Mouse (Mus musculus) hindbrain, embryonic 13.5 days (tissue): ENCODE measurements around the gene Kcnj11. TPM values are rescaled to one million over a fixed set of nuclear protein-coding genes. Genes with fewer than 3 reads are reported as not detected.

ENCODE experiments used
- ATAC-seq: fragments of 200-750 bp; cut with Nextera tagmentation; 2 replicates; pipeline ENCODE4 v1.8.0; 2017; ENCODE audit warnings: moderate TSS enrichment; ENCODE audit not compliant: low FRiP score
- H3K27ac ChIP-seq: fragments of 300-500 bp; sonication (generic); 2 replicates; pipeline ENCODE4 v1.5.1; 2015; ENCODE audit warnings: inconsistent platforms, mild to moderate bottlenecking, moderate library complexity
- H3K27me3 ChIP-seq: fragments of 300-500 bp; sonication (generic); 2 replicates; pipeline ENCODE4 v1.6.1; 2015; ENCODE audit warnings: mild to moderate bottlenecking, inconsistent platforms
- H3K36me3 ChIP-seq: fragments of 300-500 bp; sonication (generic); 2 replicates; pipeline ENCODE4 v1.6.1; 2015; ENCODE audit warnings: mild to moderate bottlenecking, inconsistent platforms
- H3K4me1 ChIP-seq: fragments of 300-500 bp; sonication (generic); replicated peaks from 2 replicates; pipeline ENCODE4 v1.6.1; 2015; ENCODE audit warnings: inconsistent platforms
- H3K4me2 ChIP-seq: fragments of 300-500 bp; sonication (generic); 2 replicates; pipeline ENCODE4 v1.6.1; 2015; ENCODE audit warnings: inconsistent platforms, mild to moderate bottlenecking, moderate library complexity
- H3K4me3 ChIP-seq: fragments of 300-500 bp; sonication (generic); 2 replicates; pipeline ENCODE4 v1.5.1; 2015; ENCODE audit warnings: mild to moderate bottlenecking, inconsistent platforms
- H3K9ac ChIP-seq: fragments of 300-500 bp; sonication (generic); 2 replicates; pipeline ENCODE4 v1.6.1; 2015; ENCODE audit warnings: mild to moderate bottlenecking, inconsistent platforms
- H3K9me3 ChIP-seq: fragments of 300-500 bp; sonication (generic); 2 replicates; pipeline ENCODE4 v1.6.1; 2016; ENCODE audit warnings: inconsistent platforms
- WGBS: fragments of 180-500 bp; shearing (Covaris S2); methylation state at CpG from one replicate; pipeline ENCODE4 v1.1.7; 2015; 5-methylcytosine and 5-hydroxymethylcytosine counted together
- polyA plus RNA-seq: library from polyadenylated mRNA; unstranded; fragments of >200 nt; fragmentation: Nextera tagmentation; extraction: Ambion mirVana; gene quantifications from 2 replicates; pipeline ENCODE4 v1.2.1, GENCODE M21; 2015

Gene Kcnj11
- 0.88 and 1.6 TPM in 2 replicates for polyA plus RNA-seq

DNA sequence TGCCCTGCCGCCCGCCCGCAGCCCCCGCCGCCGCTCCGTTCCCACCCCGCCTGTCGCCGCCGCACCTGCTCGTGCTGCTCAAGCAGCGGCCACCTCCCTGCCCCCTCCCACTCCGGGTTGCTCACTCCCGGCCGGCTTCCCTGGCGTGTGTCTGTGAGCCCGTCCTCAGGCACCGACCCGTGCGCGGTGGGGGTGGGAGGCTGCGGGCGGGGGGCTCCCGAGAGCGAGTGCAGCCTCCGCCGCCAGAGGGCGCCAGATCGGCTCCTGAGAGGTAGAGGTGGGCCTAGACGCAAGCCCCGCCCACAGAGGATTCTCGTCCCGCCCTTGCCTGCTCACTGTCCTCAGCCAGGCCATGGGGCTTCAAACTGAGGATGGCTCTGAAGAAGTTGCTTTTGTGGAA, at the start of gene Kcnj11:
Gene Kcnj11 (minus strand): TSS at position 202 of the 400 bp plus-strand sequence.
- Histone ChIP-seq H3K9me3 (no peaks in the 10 kb centered on the region), H3K27me3 (peaks cover 12% of the 10 kb centered on the region), H3K4me1 (peaks cover 49% of the 10 kb centered on the region), H3K4me3 (peak within 1 kb of the TSS; percentile 59), H3K27ac (no peak within 1 kb of the TSS), H3K9ac (peak within 1 kb of the TSS; percentile 84), H3K36me3 (no peaks in the 10 kb centered on the region), H3K4me2 (peak within 1 kb of the TSS; percentile 72)
- peak; percentile 77 for ATAC-seq
- WGBS = under 1% methylated on average over 34 of the region's 34 CpGs

DNA sequence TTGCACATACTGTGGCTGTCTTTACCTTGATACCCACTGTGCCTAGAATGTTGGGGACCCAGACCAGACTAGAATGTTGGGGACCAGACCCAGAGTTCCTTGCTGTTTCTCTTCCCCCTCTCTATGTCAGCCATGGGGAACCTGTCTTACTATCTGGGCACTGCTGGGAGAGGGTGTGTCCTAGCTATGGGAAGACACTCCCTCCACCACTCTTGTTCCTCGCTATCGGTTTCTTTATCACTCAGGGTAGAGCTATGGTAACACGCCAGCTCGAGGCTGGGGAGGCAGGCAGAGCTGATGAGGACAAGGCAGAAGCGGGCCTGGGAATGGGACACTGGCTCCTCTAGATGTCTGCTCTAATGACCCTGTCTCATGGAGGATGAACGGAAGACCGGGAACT, 46.9 kb upstream of the Kcnj11 start:
- 88% methylated on average over 7 of the region's 7 CpGs for WGBS
- no peak overlapping the region for H3K9ac ChIP-seq
- ATAC-seq = no peak
- no peaks in the 10 kb centered on the region for H3K27me3 ChIP-seq
- H3K9me3 ChIP-seq = no peaks in the 10 kb centered on the region
- H3K36me3 ChIP-seq = no peaks in the 10 kb centered on the region
- no peak overlapping the region for H3K4me2 ChIP-seq
- peaks cover 24% of the 10 kb centered on the region for H3K4me1 ChIP-seq
- no peak overlapping the region for H3K4me3 ChIP-seq
- H3K27ac ChIP-seq = no peak overlapping the region

GRCm38 (mm10) chr7:46146675-46147308, 46.2 kb upstream of the Kcnj11 start:
- H3K9ac ChIP-seq = no peak overlapping the region
- ATAC-seq = no peak
- H3K4me3 ChIP-seq = no peak overlapping the region
- H3K36me3 ChIP-seq = no peaks in the 10 kb centered on the region
- peaks cover 23% of the 10 kb centered on the region for H3K4me1 ChIP-seq
- 58% methylated on average over 7 of the region's 7 CpGs for WGBS
- H3K4me2 ChIP-seq = no peak overlapping the region
- peak overlapping the region; percentile 63 for H3K27ac ChIP-seq
- no peaks in the 10 kb centered on the region for H3K27me3 ChIP-seq
- no peaks in the 10 kb centered on the region for H3K9me3 ChIP-seq

DNA sequence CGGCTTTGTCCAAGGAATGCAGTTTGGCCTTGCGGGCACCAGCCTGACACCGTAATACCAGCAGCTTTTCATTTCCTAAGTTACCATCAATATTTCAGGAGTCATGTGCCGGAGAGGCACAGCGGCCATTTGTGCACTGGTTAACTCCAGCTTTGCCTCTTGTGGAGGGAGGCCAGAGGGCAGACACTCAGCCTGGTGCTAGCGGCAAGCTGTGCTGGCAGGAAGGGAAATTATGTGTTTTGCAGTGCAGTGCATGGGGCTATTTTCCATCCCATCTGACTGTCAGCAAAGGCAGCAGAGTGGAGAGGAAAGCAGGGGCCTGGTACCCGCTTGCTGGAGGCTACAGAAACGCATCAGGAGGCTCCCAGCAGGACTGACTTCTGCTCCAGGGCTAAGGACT, 43.5 kb upstream of the Kcnj11 start:
- no peak overlapping the region for H3K4me3 ChIP-seq
- H3K4me2 ChIP-seq = no peak overlapping the region
- H3K9ac ChIP-seq = no peak overlapping the region; the same call in 1 of the 2 replicates
- peak overlapping the region; percentile 72 for H3K27ac ChIP-seq
- 58% methylated on average over 8 of the region's 8 CpGs for WGBS
- H3K27me3 ChIP-seq = 0 out of 2 replicates have a peak, but pooled peaks cover 3% of the 10 kb centered on the region
- H3K4me1 ChIP-seq = peaks cover 27% of the 10 kb centered on the region
- no peaks in the 10 kb centered on the region for H3K9me3 ChIP-seq
- no peaks in the 10 kb centered on the region for H3K36me3 ChIP-seq
- ATAC-seq = no peak

DNA sequence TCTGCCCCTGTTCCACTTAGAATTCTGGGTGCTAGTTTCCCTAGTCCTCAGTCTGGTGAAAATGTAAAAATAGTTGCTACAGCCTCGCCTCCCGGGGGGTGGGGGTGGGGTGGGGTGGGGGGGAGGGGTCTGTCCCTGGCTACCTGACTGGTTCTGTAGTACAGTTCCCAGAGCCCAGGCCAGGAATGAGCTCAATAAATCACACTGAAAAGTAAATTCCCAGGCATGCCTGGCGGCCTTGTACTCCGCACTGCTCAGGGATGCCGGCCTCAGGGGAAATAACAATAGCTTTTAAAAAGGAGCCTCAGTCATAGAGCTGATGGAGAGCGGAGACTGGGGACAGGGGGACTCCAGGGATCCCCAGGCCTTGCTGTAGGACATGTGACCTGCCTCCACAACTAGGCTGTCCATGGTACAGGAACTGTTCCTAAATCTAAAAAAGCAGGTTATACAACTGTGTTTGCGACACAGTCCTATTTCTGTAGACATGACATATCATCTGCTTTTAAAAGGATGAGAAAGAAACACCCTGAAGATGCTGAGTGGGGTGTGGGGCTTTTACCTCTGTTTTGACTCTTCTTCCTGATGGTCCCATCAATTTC, 37.9 kb upstream of the Kcnj11 start:
- H3K4me3 ChIP-seq = no peak overlapping the region
- peaks cover 29% of the 10 kb centered on the region for H3K4me1 ChIP-seq
- H3K4me2 ChIP-seq = no peak overlapping the region
- 0 out of 2 replicates have a peak, but pooled peaks cover 3% of the 10 kb centered on the region for H3K27me3 ChIP-seq
- no peaks in the 10 kb centered on the region for H3K36me3 ChIP-seq
- H3K9me3 ChIP-seq = no peaks in the 10 kb centered on the region
- 32% methylated on average over 7 of the region's 7 CpGs for WGBS
- peak overlapping the region; percentile 55; the same call in 1 of the 2 replicates for H3K27ac ChIP-seq
- peak; percentile 71 for ATAC-seq
- H3K9ac ChIP-seq = no peak overlapping the region

- H3K4me2 ChIP-seq = no peak overlapping the region
- WGBS = 34% methylated on average over 7 of the region's 7 CpGs
- no peak for ATAC-seq
- no peak overlapping the region for H3K9ac ChIP-seq
- no peaks in the 10 kb centered on the region for H3K36me3 ChIP-seq
- H3K27ac ChIP-seq = 0 out of 2 replicates have a peak overlapping the region, but pooled peaks have one; percentile 26
- peaks cover 54% of the 10 kb centered on the region for H3K4me1 ChIP-seq
- H3K4me3 ChIP-seq = no peak overlapping the region
- H3K9me3 ChIP-seq = no peaks in the 10 kb centered on the region
- H3K27me3 ChIP-seq = 0 out of 2 replicates have a peak, but pooled peaks cover 9% of the 10 kb centered on the region
Observed at GRCm38 (mm10) chr7:46133858-46134257, 33.3 kb upstream of the Kcnj11 start.

DNA sequence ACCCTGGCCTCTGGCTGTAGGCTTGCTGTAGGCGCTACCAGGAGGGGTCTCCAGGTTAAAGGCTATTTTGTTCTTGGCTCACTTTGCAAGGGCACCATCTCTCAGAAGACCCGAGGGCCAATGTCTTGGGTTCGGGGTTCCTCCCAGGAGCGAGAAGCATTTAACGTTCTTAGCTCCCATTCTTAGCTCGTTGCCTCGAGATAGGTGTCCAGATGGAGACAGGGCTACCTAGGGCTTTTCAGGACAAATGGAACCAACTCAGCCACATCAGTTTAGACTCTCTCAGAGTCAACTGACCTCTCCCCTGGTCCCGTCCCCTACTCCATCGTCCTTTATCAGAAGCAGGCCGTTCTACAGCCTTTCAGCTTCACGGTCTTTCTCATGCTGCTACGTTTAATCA, 31.7 kb upstream of the Kcnj11 start:
- H3K4me1 ChIP-seq = peaks cover 57% of the 10 kb centered on the region
- no peak for ATAC-seq
- no peaks in the 10 kb centered on the region for H3K9me3 ChIP-seq
- H3K9ac ChIP-seq = no peak overlapping the region
- 89% methylated on average over 12 of the region's 12 CpGs for WGBS
- H3K27ac ChIP-seq = peak overlapping the region; percentile 30; the same call in 1 of the 2 replicates
- H3K27me3 ChIP-seq = 0 out of 2 replicates have a peak, but pooled peaks cover 9% of the 10 kb centered on the region
- H3K4me3 ChIP-seq = no peak overlapping the region
- no peaks in the 10 kb centered on the region for H3K36me3 ChIP-seq
- no peak overlapping the region for H3K4me2 ChIP-seq

DNA sequence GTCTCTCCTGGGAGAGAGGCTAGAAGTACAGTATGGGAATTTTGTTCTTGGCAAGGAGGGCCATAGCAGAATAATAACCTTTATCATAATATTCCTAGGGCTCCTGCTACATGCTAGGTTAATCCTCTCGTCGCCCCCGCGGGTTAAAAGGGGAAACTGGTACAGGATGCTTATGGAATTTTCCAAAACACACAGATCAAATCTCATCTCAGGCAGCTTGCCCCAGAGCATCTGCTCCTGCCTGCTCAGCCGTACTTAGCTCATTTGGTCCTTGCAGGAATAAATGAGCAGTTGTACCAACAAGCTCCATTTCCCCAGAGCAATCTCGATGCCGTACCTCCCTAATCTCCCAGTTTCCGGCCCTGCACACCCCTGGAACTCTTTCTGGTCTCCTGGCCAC, 31.2 kb upstream of the Kcnj11 start:
- 68% methylated on average over 8 of the region's 8 CpGs for WGBS
- H3K9me3 ChIP-seq = no peaks in the 10 kb centered on the region
- no peak for ATAC-seq
- peaks cover 62% of the 10 kb centered on the region for H3K4me1 ChIP-seq
- H3K36me3 ChIP-seq = no peaks in the 10 kb centered on the region
- H3K4me2 ChIP-seq = no peak overlapping the region
- H3K4me3 ChIP-seq = no peak overlapping the region
- H3K27ac ChIP-seq = peak overlapping the region; percentile 30; the same call in 1 of the 2 replicates
- no peak overlapping the region for H3K9ac ChIP-seq
- H3K27me3 ChIP-seq = 0 out of 2 replicates have a peak, but pooled peaks cover 9% of the 10 kb centered on the region

DNA sequence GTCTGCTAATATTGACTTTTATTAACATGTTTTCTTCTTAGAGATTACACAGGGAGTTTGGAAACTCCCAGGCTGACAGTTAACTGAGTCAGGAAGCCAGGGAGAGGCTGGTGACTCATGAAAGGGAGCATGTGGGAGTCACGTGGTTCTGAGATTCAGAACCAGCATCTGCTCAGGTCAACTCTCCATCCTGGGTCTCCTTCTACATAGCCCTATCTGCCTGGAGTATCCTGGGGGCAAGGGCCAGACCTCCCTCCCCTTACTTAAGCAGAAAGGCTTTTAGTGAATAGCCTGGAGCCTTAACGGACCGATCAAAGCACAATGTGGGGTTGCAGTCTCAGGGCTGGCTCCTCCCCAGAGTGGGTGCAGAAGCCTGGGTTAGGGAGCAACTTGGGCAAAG, 30.7 kb upstream of the Kcnj11 start:
- Histone ChIP-seq H3K27me3 (0 out of 2 replicates have a peak, but pooled peaks cover 9% of the 10 kb centered on the region), H3K4me3 (no peak overlapping the region), H3K36me3 (no peaks in the 10 kb centered on the region), H3K9me3 (no peaks in the 10 kb centered on the region), H3K27ac (no peak overlapping the region), H3K9ac (no peak overlapping the region), H3K4me1 (peaks cover 64% of the 10 kb centered on the region), H3K4me2 (no peak overlapping the region)
- 16% methylated on average over 3 of the region's 3 CpGs for WGBS
- ATAC-seq = no peak

GRCm38 (mm10) chr7:46130723-46131122, 30.2 kb upstream of the Kcnj11 start:
- Histone ChIP-seq H3K36me3 (no peaks in the 10 kb centered on the region), H3K4me3 (no peak overlapping the region), H3K4me2 (no peak overlapping the region), H3K9me3 (no peaks in the 10 kb centered on the region), H3K27ac (no peak overlapping the region), H3K4me1 (peaks cover 64% of the 10 kb centered on the region), H3K9ac (no peak overlapping the region), H3K27me3 (0 out of 2 replicates have a peak, but pooled peaks cover 9% of the 10 kb centered on the region)
- no peak for ATAC-seq
- WGBS = 75% methylated on average over 7 of the region's 7 CpGs

GRCm38 (mm10) chr7:46129463-46130179, 29.1 kb upstream of the Kcnj11 start:
- Histone ChIP-seq H3K4me1 (peaks cover 60% of the 10 kb centered on the region), H3K27ac (no peak overlapping the region), H3K27me3 (0 out of 2 replicates have a peak, but pooled peaks cover 12% of the 10 kb centered on the region), H3K4me3 (no peak overlapping the region), H3K36me3 (no peaks in the 10 kb centered on the region), H3K4me2 (no peak overlapping the region), H3K9me3 (no peaks in the 10 kb centered on the region), H3K9ac (no peak overlapping the region)
- 39% methylated on average over 7 of the region's 7 CpGs for WGBS
- no peak for ATAC-seq

DNA sequence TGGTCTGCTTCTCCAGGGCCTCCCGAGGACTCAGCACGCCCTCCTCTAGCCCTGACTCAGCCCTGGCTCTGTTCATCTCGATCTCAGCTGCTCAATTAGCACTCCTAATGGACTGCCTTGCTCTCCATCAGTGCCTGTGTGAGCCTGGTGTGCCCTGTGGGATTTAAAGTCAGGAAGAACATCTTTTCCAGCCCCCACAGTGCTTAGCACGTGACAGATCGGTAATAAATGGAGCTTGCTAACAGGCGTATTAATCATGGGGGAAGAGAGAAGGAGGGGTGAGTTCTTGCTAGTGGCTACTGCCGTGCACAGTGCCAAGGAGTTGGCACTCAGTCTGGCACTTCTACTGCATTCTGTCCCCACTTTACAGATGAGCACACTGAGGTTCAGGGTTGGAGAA, 27.6 kb upstream of the Kcnj11 start:
- Histone ChIP-seq H3K27me3 (0 out of 2 replicates have a peak, but pooled peaks cover 13% of the 10 kb centered on the region), H3K9ac (no peak overlapping the region), H3K9me3 (no peaks in the 10 kb centered on the region), H3K4me3 (no peak overlapping the region), H3K36me3 (no peaks in the 10 kb centered on the region), H3K4me2 (no peak overlapping the region), H3K4me1 (peaks cover 61% of the 10 kb centered on the region), H3K27ac (peak overlapping the region; percentile 66)
- peak; percentile 68 for ATAC-seq
- 18% methylated on average over 7 of the region's 7 CpGs for WGBS
